Comparison of ENCODE assay signal across 27 mouse cellular contexts in genomic region chr7:5008229-5008628, GRCm38 (mm10). TPM values are rescaled to one million over a fixed set of nuclear protein-coding genes. Genes with fewer than 3 reads are reported as not detected.
DNase-seq lines count a peak whose midpoint lies in the region; ATAC-seq and TF ChIP-seq lines count a peak whose summit lies in the region.
"Had no signal": no experiment of that assay in that cellular context is flagged by ENCODE, and none has a peak within 500 bp of the region (broad histone marks: within the 10 kb centered on the region; RNA-seq: fewer than 3 reads in every experiment).

No protein-coding gene starts in this region.

- ATAC-seq in intestine, postnatal 0 days, result no peak
- ATAC-seq in intestine, embryonic 15.5 days, result no peak
- 0 out of 2 replicates have a peak, but pooled peaks have one; percentile 10 for ATAC-seq in midbrain, embryonic 12.5 days (ENCODE audit: low FRiP score, low read depth)
- no peak for ATAC-seq in midbrain, embryonic 16.5 days
- no peak for ATAC-seq in G1E (ENCODE audit: extremely low read depth, insufficient number of reproducible peaks, low FRiP score, poor library complexity, severe bottlenecking)
- ATAC-seq in heart, embryonic 11.5 days (replicated peaks; ENCODE audit: insufficient number of reproducible peaks, low FRiP score, low TSS enrichment), result no peak

- H3K9ac ChIP-seq in intestine, postnatal 0 days (ENCODE audit: low read depth, low read length), result no peak overlapping the region
- H3K9ac ChIP-seq in intestine, embryonic 15.5 days, result no peak overlapping the region
- no peak overlapping the region for H3K9ac ChIP-seq in midbrain, embryonic 12.5 days (replicated peaks)
- H3K9ac ChIP-seq in midbrain, embryonic 16.5 days (ENCODE audit: low read depth, low read length), result no peak overlapping the region
- H3K9ac ChIP-seq in heart, embryonic 11.5 days (ENCODE audit: low read depth, low read length), result no peak overlapping the region
- H3K9ac ChIP-seq: heart, embryonic 12.5 days; hindbrain, embryonic 15.5 days; limb, embryonic 15.5 days; lung, embryonic 15.5 days had no signal

- no peak for DNase-seq in G1E (ENCODE audit: low spot score)
- no peak for DNase-seq in limb, embryonic 10.5 days (ENCODE audit: low spot score)
- DNase-seq in Muller cell, postnatal 12 days (ENCODE audit: inconsistent ontology term), result no peak
- DNase-seq: adrenal gland, postnatal 36 days; B cell, adult 2 months; cerebellum, adult 18-20 months; cerebellum, postnatal 36 days; heart, postnatal 14 days; kidney, adult 11 months; retina, postnatal 1 day; right cerebral cortex, postnatal 4 days had no signal

- 94% methylated on average over 26 of the region's 26 CpGs for WGBS in intestine, postnatal 0 days
- WGBS in intestine, embryonic 15.5 days, result 98% methylated on average over 26 of the region's 26 CpGs
- WGBS in midbrain, embryonic 12.5 days, result 97% methylated on average over 26 of the region's 26 CpGs
- WGBS in midbrain, embryonic 16.5 days, result 95% methylated on average over 26 of the region's 26 CpGs
- WGBS in limb, embryonic 10.5 days, result 95% methylated on average over 26 of the region's 26 CpGs
- 94% methylated on average over 26 of the region's 26 CpGs for WGBS in heart, embryonic 11.5 days (ENCODE audit: insufficient replicate concordance)

- TF ChIP-seq CTCF in intestine, postnatal 0 days (IDR thresholded peaks at IDR 0.05; ENCODE audit: low read depth), result peak; percentile 30; the same call in 1 of the 2 replicates
- TF ChIP-seq CTCF in G1E (IDR thresholded peaks at IDR 0.05; ENCODE audit: low read depth, low read length), result no peak

- H3K4me3 ChIP-seq in intestine, postnatal 0 days (ENCODE audit: low read depth, low read length), result no peak overlapping the region
- no peak overlapping the region for H3K4me3 ChIP-seq in intestine, embryonic 15.5 days (replicated peaks)
- no peak overlapping the region for H3K4me3 ChIP-seq in midbrain, embryonic 12.5 days
- H3K4me3 ChIP-seq in midbrain, embryonic 16.5 days (ENCODE audit: low read depth, low read length), result no peak overlapping the region
- peak overlapping the region; percentile 1; the same call in 1 of the 2 replicates for H3K4me3 ChIP-seq in G1E (ENCODE audit: low read depth, low read length)
- 0 out of 2 replicates have a peak overlapping the region, but pooled peaks have one; percentile 4 for H3K4me3 ChIP-seq in limb, embryonic 10.5 days
- H3K4me3 ChIP-seq in heart, embryonic 11.5 days (ENCODE audit: low read depth, low read length), result no peak overlapping the region
- H3K4me3 ChIP-seq: erythroblast, embryonic 14.5 days; heart, embryonic 12.5 days; hindbrain, embryonic 15.5 days; limb, embryonic 15.5 days; lung, embryonic 15.5 days had no signal

- H3K27ac ChIP-seq in intestine, postnatal 0 days (ENCODE audit: low read depth, low read length), result no peak overlapping the region
- no peak overlapping the region for H3K27ac ChIP-seq in intestine, embryonic 15.5 days
- H3K27ac ChIP-seq in midbrain, embryonic 12.5 days (replicated peaks), result no peak overlapping the region
- no peak overlapping the region for H3K27ac ChIP-seq in midbrain, embryonic 16.5 days (ENCODE audit: low read length)
- no peak overlapping the region for H3K27ac ChIP-seq in limb, embryonic 10.5 days
- no peak overlapping the region for H3K27ac ChIP-seq in heart, embryonic 11.5 days (ENCODE audit: low read depth, low read length)
- H3K27ac ChIP-seq: hindbrain, embryonic 15.5 days; kidney, postnatal 0 days; limb, embryonic 15.5 days; lung, embryonic 15.5 days; macrophage had no signal

- H3K36me3 ChIP-seq in intestine, postnatal 0 days (ENCODE audit: control insufficient read depth, insufficient read depth), result peaks cover 59% of the 10 kb centered on the region
- peaks cover 55% of the 10 kb centered on the region for H3K36me3 ChIP-seq in intestine, embryonic 15.5 days
- H3K36me3 ChIP-seq in midbrain, embryonic 12.5 days, result peaks cover 70% of the 10 kb centered on the region
- peaks cover 42% of the 10 kb centered on the region for H3K36me3 ChIP-seq in midbrain, embryonic 16.5 days (ENCODE audit: control insufficient read depth, insufficient read depth, low read length)
- H3K36me3 ChIP-seq in G1E (replicated peaks), result peaks cover 73% of the 10 kb centered on the region
- peaks cover 73% of the 10 kb centered on the region for H3K36me3 ChIP-seq in limb, embryonic 10.5 days
- H3K36me3 ChIP-seq in heart, embryonic 11.5 days (ENCODE audit: control insufficient read depth, insufficient read depth, low read length), result peaks cover 57% of the 10 kb centered on the region

- H3K27me3 ChIP-seq in intestine, postnatal 0 days (replicated peaks; ENCODE audit: control insufficient read depth, insufficient read depth, low read length), result no peaks in the 10 kb centered on the region
- H3K27me3 ChIP-seq in intestine, embryonic 15.5 days (replicated peaks), result no peaks in the 10 kb centered on the region
- no peaks in the 10 kb centered on the region for H3K27me3 ChIP-seq in midbrain, embryonic 12.5 days
- no peaks in the 10 kb centered on the region for H3K27me3 ChIP-seq in midbrain, embryonic 16.5 days (ENCODE audit: control insufficient read depth, insufficient read depth, low read depth, low read length)
- no peaks in the 10 kb centered on the region; the same call in 1 of the 2 replicates for H3K27me3 ChIP-seq in G1E (ENCODE audit: insufficient read depth, low read length)
- H3K27me3 ChIP-seq in limb, embryonic 10.5 days (ENCODE audit: low read depth, poor library complexity, severe bottlenecking), result no peaks in the 10 kb centered on the region
- no peaks in the 10 kb centered on the region for H3K27me3 ChIP-seq in heart, embryonic 11.5 days (ENCODE audit: control insufficient read depth, insufficient read depth, low read length)
- H3K27me3 ChIP-seq: heart, embryonic 12.5 days; hindbrain, embryonic 15.5 days; limb, embryonic 15.5 days; lung, embryonic 15.5 days had no signal

- H3K4me2 ChIP-seq in intestine, postnatal 0 days (replicated peaks; ENCODE audit: low read depth), result no peak overlapping the region
- no peak overlapping the region for H3K4me2 ChIP-seq in intestine, embryonic 15.5 days (replicated peaks)
- H3K4me2 ChIP-seq in midbrain, embryonic 12.5 days (replicated peaks), result no peak overlapping the region
- no peak overlapping the region for H3K4me2 ChIP-seq in midbrain, embryonic 16.5 days (ENCODE audit: low read length)
- no peak overlapping the region for H3K4me2 ChIP-seq in heart, embryonic 11.5 days
- H3K4me2 ChIP-seq: heart, embryonic 12.5 days; hindbrain, embryonic 15.5 days; limb, embryonic 15.5 days; lung, embryonic 15.5 days had no signal

- H3K4me1 ChIP-seq in intestine, postnatal 0 days (replicated peaks; ENCODE audit: control insufficient read depth, insufficient read depth, low read length), result no peaks in the 10 kb centered on the region
- no peaks in the 10 kb centered on the region for H3K4me1 ChIP-seq in intestine, embryonic 15.5 days (replicated peaks)
- 0 out of 2 replicates have a peak, but pooled peaks cover under 1% of the 10 kb centered on the region for H3K4me1 ChIP-seq in midbrain, embryonic 12.5 days
- H3K4me1 ChIP-seq in midbrain, embryonic 16.5 days (ENCODE audit: control insufficient read depth, insufficient read depth, low read length), result 0 out of 2 replicates have a peak, but pooled peaks cover 1% of the 10 kb centered on the region
- H3K4me1 ChIP-seq in G1E (ENCODE audit: insufficient read depth, low read depth, low read length), result peaks cover 27% of the 10 kb centered on the region
- 0 out of 2 replicates have a peak, but pooled peaks cover 9% of the 10 kb centered on the region for H3K4me1 ChIP-seq in limb, embryonic 10.5 days
- H3K4me1 ChIP-seq in heart, embryonic 11.5 days (ENCODE audit: control insufficient read depth, insufficient read depth, low read length), result no peaks in the 10 kb centered on the region
- H3K4me1 ChIP-seq: hindbrain, embryonic 15.5 days had no signal

- H3K9me3 ChIP-seq in intestine, postnatal 0 days (ENCODE audit: control insufficient read depth), result no peaks in the 10 kb centered on the region
- H3K9me3 ChIP-seq in intestine, embryonic 15.5 days, result no peaks in the 10 kb centered on the region
- no peaks in the 10 kb centered on the region for H3K9me3 ChIP-seq in midbrain, embryonic 12.5 days
- no peaks in the 10 kb centered on the region for H3K9me3 ChIP-seq in midbrain, embryonic 16.5 days (replicated peaks; ENCODE audit: control insufficient read depth, low read length, poor library complexity, severe bottlenecking)
- H3K9me3 ChIP-seq in G1E (replicated peaks), result 0 out of 2 replicates have a peak, but pooled peaks cover 8% of the 10 kb centered on the region
- no peaks in the 10 kb centered on the region for H3K9me3 ChIP-seq in limb, embryonic 10.5 days (replicated peaks)
- H3K9me3 ChIP-seq in heart, embryonic 11.5 days (replicated peaks; ENCODE audit: control insufficient read depth, low read length), result no peaks in the 10 kb centered on the region
- H3K9me3 ChIP-seq: hindbrain, embryonic 15.5 days; limb, embryonic 15.5 days; lung, embryonic 15.5 days had no signal

RNA-seq across cellular contexts. Expression of gene Zfp524, which starts 6.0 kb away (rescaled TPM):
- 21.9 and 22.6 TPM in 2 replicates for polyA plus RNA-seq in intestine, postnatal 0 days (2015; fragmentation: Nextera tagmentation; extraction: Ambion mirVana)
- 20.2 and 21.4 TPM in 2 replicates for polyA plus RNA-seq in intestine, embryonic 15.5 days (2015; fragmentation: Nextera tagmentation; extraction: Ambion mirVana)
- polyA plus RNA-seq in midbrain, embryonic 12.5 days (2016; fragmentation: Nextera tagmentation; extraction: Ambion mirVana), result 7.5 and 9.3 TPM in 2 replicates
- 6.7 and 7.9 TPM in 2 replicates for polyA plus RNA-seq in midbrain, embryonic 16.5 days (2015; fragmentation: Nextera tagmentation; extraction: Ambion mirVana)
- total RNA-seq in G1E (2014; fragmentation: Nextera tagmentation) (9.1 and 11.4 TPM in 2 replicates), G1E (2017) (8.9 and 12.3 TPM in 2 replicates)
- 37.2 and 38.9 TPM in 2 replicates for polyA plus RNA-seq in G1E (2012)
- 8.2 and 9.0 TPM in 2 replicates for polyA plus RNA-seq in limb, embryonic 10.5 days (2016; fragmentation: Nextera tagmentation; extraction: Ambion mirVana)
- 10.2 and 11.0 TPM in 2 replicates for polyA plus RNA-seq in heart, embryonic 11.5 days (2014; fragmentation: Nextera tagmentation; extraction: Ambion mirVana)

RNA-seq across cellular contexts. Expression of gene Fiz1, which starts 6.3 kb away (rescaled TPM):
- 15.5 and 16.1 TPM in 2 replicates for polyA plus RNA-seq in intestine, postnatal 0 days (2015; fragmentation: Nextera tagmentation; extraction: Ambion mirVana)
- 37.0 and 38.5 TPM in 2 replicates for polyA plus RNA-seq in intestine, embryonic 15.5 days (2015; fragmentation: Nextera tagmentation; extraction: Ambion mirVana)
- polyA plus RNA-seq in midbrain, embryonic 12.5 days (2016; fragmentation: Nextera tagmentation; extraction: Ambion mirVana), result 69.0 and 73.4 TPM in 2 replicates
- 30.7 and 35.5 TPM in 2 replicates for polyA plus RNA-seq in midbrain, embryonic 16.5 days (2015; fragmentation: Nextera tagmentation; extraction: Ambion mirVana)
- total RNA-seq in G1E (2014; fragmentation: Nextera tagmentation) (53.4 and 54.4 TPM in 2 replicates), G1E (2017) (22.2 and 23.6 TPM in 2 replicates)
- polyA plus RNA-seq in G1E (2012), result 52.7 and 66.6 TPM in 2 replicates
- 64.8 and 68.3 TPM in 2 replicates for polyA plus RNA-seq in limb, embryonic 10.5 days (2016; fragmentation: Nextera tagmentation; extraction: Ambion mirVana)
- polyA plus RNA-seq in heart, embryonic 11.5 days (2014; fragmentation: Nextera tagmentation; extraction: Ambion mirVana), result 25.5 and 25.9 TPM in 2 replicates

RNA-seq across cellular contexts. Expression of gene Gm44973, which starts 7.1 kb away (rescaled TPM):
- polyA plus RNA-seq in intestine, postnatal 0 days (2015; fragmentation: Nextera tagmentation; extraction: Ambion mirVana), result 4.4 and 4.7 TPM in 2 replicates
- 1.6 TPM in 2 replicates for polyA plus RNA-seq in intestine, embryonic 15.5 days (2015; fragmentation: Nextera tagmentation; extraction: Ambion mirVana)
- polyA plus RNA-seq in midbrain, embryonic 12.5 days (2016; fragmentation: Nextera tagmentation; extraction: Ambion mirVana), result 0.25 TPM in 1 of 2 replicates, not detected in the other
- 0.41 and 1.0 TPM in 2 replicates for polyA plus RNA-seq in midbrain, embryonic 16.5 days (2015; fragmentation: Nextera tagmentation; extraction: Ambion mirVana)
- 6.7 TPM in 1 of 2 replicates, not detected in the other for total RNA-seq in G1E (2014; fragmentation: Nextera tagmentation)
- not detected in 2 replicates for total RNA-seq in G1E (2017)
- polyA plus RNA-seq in G1E (2012), result not detected in 2 replicates
- polyA plus RNA-seq in limb, embryonic 10.5 days (2016; fragmentation: Nextera tagmentation; extraction: Ambion mirVana), result 2.0 TPM in 1 of 2 replicates, not detected in the other
- polyA plus RNA-seq in heart, embryonic 11.5 days (2014; fragmentation: Nextera tagmentation; extraction: Ambion mirVana), result 0.89 TPM in 1 of 2 replicates, not detected in the other
- total RNA-seq: adrenal gland, postnatal 36 days; gastrocnemius, adult 18-20 months; heart, postnatal 14 days; layer of hippocampus, adult 18-20 months; left cerebral cortex, postnatal 25 days had no signal
- polyA plus RNA-seq: erythroblast, embryonic 14.5 days; forebrain, embryonic 16.5 days; heart, embryonic 12.5 days; hindbrain, embryonic 15.5 days; limb, embryonic 15.5 days; macrophage had no signal

RNA-seq across cellular contexts. Expression of gene Zfp865, which starts 11.9 kb away (rescaled TPM):
- polyA plus RNA-seq in intestine, postnatal 0 days (2015; fragmentation: Nextera tagmentation; extraction: Ambion mirVana), result 2.3 and 2.6 TPM in 2 replicates
- polyA plus RNA-seq in intestine, embryonic 15.5 days (2015; fragmentation: Nextera tagmentation; extraction: Ambion mirVana), result 5.5 and 5.6 TPM in 2 replicates
- polyA plus RNA-seq in midbrain, embryonic 12.5 days (2016; fragmentation: Nextera tagmentation; extraction: Ambion mirVana), result 7.6 and 7.9 TPM in 2 replicates
- 6.6 and 7.2 TPM in 2 replicates for polyA plus RNA-seq in midbrain, embryonic 16.5 days (2015; fragmentation: Nextera tagmentation; extraction: Ambion mirVana)
- 50.6 and 54.8 TPM in 2 replicates for total RNA-seq in G1E (2014; fragmentation: Nextera tagmentation)
- total RNA-seq in G1E (2017), result 17.5 and 19.9 TPM in 2 replicates
- polyA plus RNA-seq in G1E (2012), result 121 and 146 TPM in 2 replicates
- polyA plus RNA-seq in limb, embryonic 10.5 days (2016; fragmentation: Nextera tagmentation; extraction: Ambion mirVana), result 7.5 and 7.7 TPM in 2 replicates
- 3.4 and 5.5 TPM in 2 replicates for polyA plus RNA-seq in heart, embryonic 11.5 days (2014; fragmentation: Nextera tagmentation; extraction: Ambion mirVana)

RNA-seq across cellular contexts. Expression of gene Ccdc106, which starts 12.1 kb away (rescaled TPM):
- 8.3 and 8.8 TPM in 2 replicates for polyA plus RNA-seq in intestine, postnatal 0 days (2015; fragmentation: Nextera tagmentation; extraction: Ambion mirVana)
- polyA plus RNA-seq in intestine, embryonic 15.5 days (2015; fragmentation: Nextera tagmentation; extraction: Ambion mirVana), result 13.4 TPM in 2 replicates
- polyA plus RNA-seq in midbrain, embryonic 12.5 days (2016; fragmentation: Nextera tagmentation; extraction: Ambion mirVana), result 11.1 and 15.6 TPM in 2 replicates
- 70.0 and 73.1 TPM in 2 replicates for polyA plus RNA-seq in midbrain, embryonic 16.5 days (2015; fragmentation: Nextera tagmentation; extraction: Ambion mirVana)
- total RNA-seq in G1E (2014; fragmentation: Nextera tagmentation) (1.7 TPM in 1 of 2 replicates, not detected in the other), G1E (2017) (0.23 TPM in 1 of 2 replicates, not detected in the other)
- polyA plus RNA-seq in G1E (2012), result 0.13 and 0.21 TPM in 2 replicates
- polyA plus RNA-seq in limb, embryonic 10.5 days (2016; fragmentation: Nextera tagmentation; extraction: Ambion mirVana), result 5.5 and 9.0 TPM in 2 replicates
- polyA plus RNA-seq in heart, embryonic 11.5 days (2014; fragmentation: Nextera tagmentation; extraction: Ambion mirVana), result 1.5 and 2.9 TPM in 2 replicates
- total RNA-seq: gastrocnemius, adult 18-20 months had no signal
- polyA plus RNA-seq: erythroblast, embryonic 14.5 days had no signal

Comparison
In these comparisons a context has a peak if more than half of its experiments do, and no peak if none do; other contexts are left out.
1. H3K4me3 ChIP-seq: peak in G1E (single experiment) and limb, embryonic 10.5 days (single experiment); none in intestine, postnatal 0 days (single experiment), intestine, embryonic 15.5 days (single experiment), midbrain, embryonic 12.5 days (single experiment), midbrain, embryonic 16.5 days (single experiment) and heart, embryonic 11.5 days (single experiment).